Mouse (Mus musculus): ENCODE results near the gene Cry2.

DNA sequence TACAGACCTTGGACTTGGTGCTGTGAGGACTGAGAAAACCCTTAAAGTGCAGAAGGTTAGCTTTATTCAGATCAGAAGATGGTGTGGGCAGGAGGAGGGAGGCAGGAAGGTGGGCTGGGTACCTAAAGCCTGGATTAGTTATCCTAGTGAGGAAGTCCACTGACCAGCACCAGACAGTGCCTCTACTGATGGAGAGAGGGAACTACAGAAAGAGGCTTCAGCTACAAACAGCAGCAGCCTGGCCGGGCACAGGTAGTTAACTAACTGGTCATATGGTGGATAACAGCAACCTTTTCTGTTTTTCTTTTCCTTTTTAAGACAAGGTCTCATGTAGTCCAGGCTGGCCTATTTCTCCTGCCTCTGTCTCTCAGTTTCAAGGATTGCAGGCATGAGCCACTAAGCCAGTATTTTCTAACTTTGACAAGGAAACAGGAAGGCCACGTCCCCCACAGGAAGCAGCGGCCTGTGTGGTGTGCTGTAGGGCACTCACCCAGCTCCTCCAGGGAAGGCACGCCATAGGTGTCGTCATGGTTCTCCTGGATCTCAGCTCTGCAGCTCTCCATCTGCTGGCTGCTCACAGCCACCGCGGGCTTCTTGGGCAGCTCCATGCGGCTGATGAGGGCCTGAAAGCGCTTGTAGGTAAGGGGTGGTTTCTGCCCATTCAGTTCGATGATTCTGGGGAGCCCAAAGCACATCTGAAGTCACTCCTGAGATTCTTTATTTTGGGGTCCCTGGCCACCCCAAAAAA is 11.3 kb downstream of the Cry2 start:
- TF ChIP-seq CTCF (IDR thresholded peaks at IDR 0.05) (peak; percentile 62), POLR2A (IDR thresholded peaks at IDR 0.05; ENCODE audit: insufficient read depth, low read depth, low read length) (no peak)
